Mouse (Mus musculus) liver, embryonic 12.5 days (tissue): ENCODE data around the gene Lnpep. TPM values are rescaled to one million over a fixed set of nuclear protein-coding genes. Genes with fewer than 3 reads are reported as not detected.
A peak's percentile ranks its signal among the peaks of the same experiment; 100 is the strongest.
"Not testable (repeated sequence)": the region's sequence is repeated elsewhere in the genome, so short reads cannot be mapped to it uniquely, and the experiment has no call there.

Experiments used
- ATAC-seq: fragments of 200-750 bp; cut with Nextera tagmentation; 2 replicates; pipeline ENCODE4 v1.8.0; 2017; ENCODE audit warnings: moderate number of reproducible peaks, mild to moderate bottlenecking, moderate library complexity
- H3K27ac ChIP-seq: fragments of 300-500 bp; sonication (generic); 2 replicates; pipeline ENCODE4 v1.5.1; 2016; ENCODE audit warnings: mild to moderate bottlenecking
- H3K27me3 ChIP-seq: fragments of 300-500 bp; sonication (generic); replicated peaks from 2 replicates; pipeline ENCODE4 v1.6.1; 2016; ENCODE audit warnings: mild to moderate bottlenecking, moderate library complexity
- H3K36me3 ChIP-seq: fragments of 300-500 bp; sonication (generic); 2 replicates; pipeline ENCODE4 v1.6.1; 2016; ENCODE audit warnings: mild to moderate bottlenecking, moderate library complexity
- H3K4me1 ChIP-seq: fragments of 300-500 bp; sonication (generic); 2 replicates; pipeline ENCODE4 v1.6.1; 2016
- H3K4me2 ChIP-seq: fragments of 300-500 bp; sonication (generic); 2 replicates; pipeline ENCODE4 v1.6.1; 2016; ENCODE audit warnings: mild to moderate bottlenecking, moderate library complexity
- H3K4me3 ChIP-seq: fragments of 300-500 bp; sonication (generic); 2 replicates; pipeline ENCODE4 v1.5.1; 2016; ENCODE audit warnings: mild to moderate bottlenecking, moderate library complexity
- H3K9ac ChIP-seq: fragments of 300-500 bp; sonication (generic); 2 replicates; pipeline ENCODE4 v1.6.1; 2016; ENCODE audit warnings: mild to moderate bottlenecking, moderate library complexity
- H3K9me3 ChIP-seq: fragments of 300-500 bp; sonication (generic); replicated peaks from 2 replicates; pipeline ENCODE4 v1.6.1; 2016; ENCODE audit warnings: mild to moderate bottlenecking, moderate library complexity
- WGBS: fragments of 180-500 bp; shearing (Covaris S2); methylation state at CpG from one replicate; pipeline ENCODE4 v1.1.7; 2016; ENCODE audit not compliant: insufficient replicate concordance; 5-methylcytosine and 5-hydroxymethylcytosine counted together
- polyA plus RNA-seq: library from polyadenylated mRNA; unstranded; fragments of >200 nt; fragmentation: Nextera tagmentation; extraction: Ambion mirVana; gene quantifications from 2 replicates; pipeline ENCODE4 v1.2.1, GENCODE M21; 2016

Lnpep gene
- 3.8 and 4.2 TPM in 2 replicates for polyA plus RNA-seq

DNA sequence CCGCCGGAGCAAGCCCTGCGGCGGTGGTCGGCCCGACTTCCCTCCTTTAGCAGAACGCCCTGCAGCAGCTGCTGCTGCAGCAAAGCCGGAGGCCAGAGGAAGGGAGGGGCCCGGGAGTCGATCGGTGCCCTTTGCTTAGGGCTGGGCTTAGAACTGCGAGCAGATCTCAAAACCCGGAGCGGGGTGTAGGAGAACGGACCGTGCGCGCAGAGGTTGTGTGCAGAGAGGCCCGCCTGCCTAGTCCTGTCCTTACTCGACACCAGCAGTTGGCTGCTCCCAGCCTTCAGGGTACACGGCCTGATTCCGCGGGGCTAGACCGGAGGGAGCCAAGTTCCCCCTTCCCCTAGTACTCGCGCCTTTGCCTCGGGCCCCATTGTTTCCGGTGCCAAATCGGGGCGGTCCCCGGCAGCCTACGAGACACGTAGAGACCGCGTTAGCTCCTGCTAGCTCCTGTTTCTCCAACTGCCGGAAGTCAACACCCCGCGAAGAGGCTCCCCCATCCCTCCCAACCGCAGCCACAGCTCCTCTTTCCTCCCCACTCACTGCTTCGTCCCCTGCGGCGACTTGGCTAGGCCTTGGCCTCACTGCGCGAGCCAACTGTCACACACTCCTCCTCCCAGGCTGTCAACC, at the start of gene Lnpep:
Gene Lnpep, minus strand, starts transcription at position 94 of the 630 bp plus-strand sequence.
- Histone ChIP-seq H3K27me3 (no peaks in the 10 kb centered on the region), H3K9ac (peak within 1 kb of the TSS; percentile 94), H3K4me2 (peak within 1 kb of the TSS; percentile 96), H3K27ac (peak within 1 kb of the TSS; percentile 99), H3K36me3 (no peaks in the 10 kb centered on the region), H3K9me3 (peaks cover 3% of the 10 kb centered on the region; the same call in 1 of the 2 replicates), H3K4me1 (peaks cover 27% of the 10 kb centered on the region), H3K4me3 (peak within 1 kb of the TSS; percentile 98)
- ATAC-seq = peak; percentile 88
- under 1% methylated on average over 44 of the region's 44 CpGs for WGBS

DNA sequence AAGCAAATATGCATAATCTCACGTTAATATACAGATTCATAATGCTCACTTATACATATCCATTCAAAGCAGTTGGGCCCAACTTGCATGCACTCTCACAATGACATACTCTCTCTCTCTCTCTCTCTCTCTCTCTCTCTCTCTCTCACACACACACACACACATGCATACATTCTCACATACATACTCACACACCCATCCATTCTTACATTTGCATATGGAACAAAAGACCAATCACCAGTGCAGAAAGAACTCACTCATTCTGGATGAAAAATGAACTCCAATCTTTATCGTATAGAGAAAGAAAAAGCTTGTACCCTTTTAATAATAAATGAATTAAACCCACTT, 31.0 kb upstream of the Lnpep start:
- ATAC-seq = no peak
- 26% methylated on average over 2 of the region's 2 CpGs for WGBS

DNA sequence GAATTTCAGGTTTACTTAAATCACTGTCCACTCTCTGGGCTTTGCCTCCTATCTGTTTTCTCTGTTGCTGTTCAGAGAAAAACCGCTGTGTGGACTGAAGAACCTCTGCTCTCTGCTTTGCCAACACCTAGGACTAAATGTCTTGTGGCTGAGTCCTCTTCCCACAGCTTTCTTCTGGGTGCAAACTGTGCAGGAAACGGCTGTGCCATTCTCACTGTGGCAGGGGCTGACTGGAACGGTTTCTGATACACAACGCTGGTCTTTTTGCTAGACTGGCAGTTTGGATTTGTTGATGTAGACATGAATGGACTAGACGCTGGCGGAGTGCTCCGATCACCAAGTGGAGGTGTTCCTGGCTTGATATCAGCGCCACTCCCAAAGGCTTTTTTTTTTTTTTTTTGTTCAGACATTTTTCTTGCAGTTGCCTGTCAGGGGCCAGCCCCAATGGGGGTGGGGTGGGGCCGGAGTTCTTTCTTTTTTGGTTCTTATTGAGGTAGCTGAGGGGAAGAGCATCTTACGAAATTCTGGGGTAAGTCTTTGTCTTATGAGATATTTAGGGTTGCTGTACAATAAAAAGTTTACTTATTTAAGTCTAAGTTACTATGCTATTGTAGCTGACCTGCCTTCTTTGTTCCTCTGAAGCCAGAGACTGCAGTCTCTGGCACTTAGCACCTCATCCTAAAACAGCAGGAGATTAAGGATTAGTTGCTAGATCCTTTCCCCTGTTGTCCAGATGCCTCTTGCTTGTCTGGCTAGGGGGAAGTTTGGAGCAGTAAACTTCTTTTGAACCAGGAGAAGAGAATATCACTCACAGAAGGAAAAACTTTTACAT, 30.4 kb upstream of the Lnpep start:
- Histone ChIP-seq H3K27ac (no peak overlapping the region), H3K36me3 (no peaks in the 10 kb centered on the region), H3K4me1 (no peaks in the 10 kb centered on the region), H3K4me3 (no peak overlapping the region), H3K9ac (no peak overlapping the region), H3K4me2 (no peak overlapping the region), H3K9me3 (no peaks in the 10 kb centered on the region), H3K27me3 (no peaks in the 10 kb centered on the region)
- 12% methylated on average over 10 of the region's 10 CpGs for WGBS
- ATAC-seq = no peak

More for the DNA sequence above, 31.0 kb upstream of the Lnpep start:
- Histone ChIP-seq H3K27ac (no peak overlapping the region), H3K36me3 (no peaks in the 10 kb centered on the region), H3K9me3 (no peaks in the 10 kb centered on the region), H3K27me3 (no peaks in the 10 kb centered on the region), H3K4me2 (no peak overlapping the region), H3K4me3 (no peak overlapping the region), H3K4me1 (no peaks in the 10 kb centered on the region), H3K9ac (no peak overlapping the region)

DNA sequence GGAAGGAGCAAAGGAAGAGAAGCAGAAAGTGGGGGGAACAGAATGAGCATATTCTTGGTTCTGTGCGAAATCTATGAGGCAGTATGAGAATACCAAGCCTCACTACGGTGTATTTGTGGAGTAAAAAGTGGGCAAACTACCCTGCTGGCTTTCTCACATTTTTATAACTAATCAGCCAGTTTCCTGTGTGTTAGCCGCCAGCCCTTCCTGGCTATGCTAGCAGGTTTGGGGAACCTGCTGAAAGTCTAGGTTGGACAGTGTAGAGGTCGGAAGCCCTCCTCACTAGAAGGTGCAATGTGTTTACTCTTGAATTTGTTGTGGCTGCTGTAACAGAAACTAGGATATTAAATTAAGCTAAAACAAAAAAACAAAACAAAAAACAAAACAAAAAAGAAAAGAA, 27.7 kb upstream of the Lnpep start:
- Histone ChIP-seq H3K9ac (no peak overlapping the region), H3K4me1 (no peaks in the 10 kb centered on the region), H3K4me3 (no peak overlapping the region), H3K4me2 (no peak overlapping the region), H3K27ac (no peak overlapping the region), H3K27me3 (no peaks in the 10 kb centered on the region), H3K9me3 (no peaks in the 10 kb centered on the region), H3K36me3 (no peaks in the 10 kb centered on the region)
- 51% methylated on average over 4 of the region's 4 CpGs for WGBS
- ATAC-seq = no peak

DNA sequence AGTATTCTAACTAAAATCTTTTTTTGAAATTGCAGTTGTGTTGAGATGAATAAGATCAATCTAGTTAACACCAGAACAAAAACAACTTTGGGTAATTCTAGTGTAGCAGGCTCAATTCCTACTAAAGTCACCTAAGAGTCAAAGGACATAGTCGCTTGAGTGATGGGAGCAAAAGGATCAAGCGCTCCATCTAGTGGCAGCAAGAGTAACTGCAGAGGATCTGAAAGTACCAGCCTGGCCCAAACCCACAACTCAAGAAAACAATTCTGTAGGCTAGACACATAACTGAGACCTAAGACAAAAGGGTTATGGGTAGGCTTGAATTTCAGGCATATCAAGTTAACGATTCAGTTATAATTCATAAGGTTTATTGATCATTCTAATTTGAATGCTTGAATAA, 20.9 kb upstream of the Lnpep start:
- Histone ChIP-seq H3K4me2 (no peak overlapping the region), H3K27ac (no peak overlapping the region), H3K36me3 (no peaks in the 10 kb centered on the region), H3K9ac (no peak overlapping the region), H3K4me3 (no peak overlapping the region), H3K4me1 (no peaks in the 10 kb centered on the region), H3K9me3 (no peaks in the 10 kb centered on the region), H3K27me3 (no peaks in the 10 kb centered on the region)
- under 1% methylated on average over 3 of the region's 3 CpGs for WGBS
- ATAC-seq = peak; percentile 54; the same call in 1 of the 2 replicates

DNA sequence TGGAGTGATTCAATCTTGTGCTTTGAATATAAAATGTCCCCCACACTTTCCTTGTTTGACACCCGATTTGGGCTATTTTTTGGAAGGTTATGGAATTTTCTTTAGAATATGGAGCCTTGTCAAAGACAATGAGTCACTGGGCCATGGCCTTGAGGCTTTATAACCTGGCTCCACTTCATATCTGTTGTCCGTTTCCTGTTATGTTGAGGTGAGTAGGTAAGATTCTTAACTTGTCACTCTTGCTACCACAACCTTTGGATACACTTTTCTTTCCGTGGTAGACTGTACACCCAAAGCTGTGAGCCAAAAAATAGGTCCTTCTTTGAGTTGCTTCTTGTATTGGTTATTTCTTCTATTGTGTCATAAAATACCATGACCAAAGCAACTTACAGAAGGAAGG, 12.5 kb upstream of the Lnpep start:
- 53% methylated on average over 3 of the region's 3 CpGs for WGBS

DNA sequence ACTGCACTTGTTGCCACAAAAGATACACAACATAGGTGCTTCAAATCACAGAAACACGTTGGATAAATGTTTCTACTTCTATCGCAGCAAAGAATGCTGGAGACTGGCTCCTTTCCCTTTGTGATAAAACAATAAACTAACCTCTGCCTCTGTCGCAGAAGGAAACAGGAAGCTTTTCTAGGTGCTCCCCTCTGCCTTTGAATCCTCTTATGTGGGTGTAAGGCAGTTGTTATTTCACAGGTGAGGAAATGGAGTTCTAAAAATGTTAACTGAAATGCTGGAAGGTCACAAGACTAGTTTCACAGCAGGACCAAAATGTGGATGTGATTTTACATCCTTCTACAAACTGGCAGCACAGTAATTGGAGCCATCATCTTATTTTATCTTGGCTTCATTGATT, 11.3 kb upstream of the Lnpep start:
- 32% methylated on average over 3 of the region's 3 CpGs for WGBS
- no peak for ATAC-seq
- H3K9ac ChIP-seq = no peak overlapping the region

More for the DNA sequence above, 12.5 kb upstream of the Lnpep start:
- no peaks in the 10 kb centered on the region for H3K27me3 ChIP-seq
- ATAC-seq = no peak
- no peaks in the 10 kb centered on the region for H3K9me3 ChIP-seq
- H3K27ac ChIP-seq = no peak overlapping the region
- H3K4me2 ChIP-seq = no peak overlapping the region
- no peak overlapping the region for H3K4me3 ChIP-seq
- H3K9ac ChIP-seq = no peak overlapping the region
- H3K4me1 ChIP-seq = no peaks in the 10 kb centered on the region
- no peaks in the 10 kb centered on the region for H3K36me3 ChIP-seq

DNA sequence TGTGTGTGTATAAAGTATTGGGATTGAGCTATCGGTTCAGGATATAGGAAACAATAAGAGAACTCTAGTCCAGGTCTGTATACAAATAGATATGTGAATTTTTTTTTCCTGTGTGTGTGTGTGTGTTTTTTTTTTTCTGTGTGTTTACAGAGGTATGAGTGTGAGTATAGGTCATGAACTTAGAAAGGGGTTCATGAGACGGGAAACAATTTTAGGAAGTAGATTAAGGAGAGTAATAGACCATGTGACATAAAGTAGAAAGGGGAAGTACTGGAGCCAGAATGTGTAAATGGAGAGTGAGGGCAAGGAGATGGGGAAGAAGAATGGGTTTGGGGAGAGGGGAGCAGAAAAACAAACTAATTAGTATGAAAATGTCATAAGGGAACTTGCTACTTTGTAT, 9.2 kb upstream of the Lnpep start:
- Histone ChIP-seq H3K27ac (no peak overlapping the region), H3K4me2 (no peak overlapping the region), H3K27me3 (no peaks in the 10 kb centered on the region), H3K36me3 (no peaks in the 10 kb centered on the region), H3K4me1 (no peaks in the 10 kb centered on the region), H3K4me3 (no peak overlapping the region), H3K9ac (no peak overlapping the region), H3K9me3 (no peaks in the 10 kb centered on the region)
- ATAC-seq = no peak
- WGBS = 48% methylated on average over 2 of the region's 2 CpGs

More for the DNA sequence above, 11.3 kb upstream of the Lnpep start:
- Histone ChIP-seq H3K9me3 (no peaks in the 10 kb centered on the region), H3K4me1 (no peaks in the 10 kb centered on the region), H3K4me2 (no peak overlapping the region), H3K27me3 (no peaks in the 10 kb centered on the region), H3K27ac (no peak overlapping the region), H3K36me3 (no peaks in the 10 kb centered on the region), H3K4me3 (no peak overlapping the region)

DNA sequence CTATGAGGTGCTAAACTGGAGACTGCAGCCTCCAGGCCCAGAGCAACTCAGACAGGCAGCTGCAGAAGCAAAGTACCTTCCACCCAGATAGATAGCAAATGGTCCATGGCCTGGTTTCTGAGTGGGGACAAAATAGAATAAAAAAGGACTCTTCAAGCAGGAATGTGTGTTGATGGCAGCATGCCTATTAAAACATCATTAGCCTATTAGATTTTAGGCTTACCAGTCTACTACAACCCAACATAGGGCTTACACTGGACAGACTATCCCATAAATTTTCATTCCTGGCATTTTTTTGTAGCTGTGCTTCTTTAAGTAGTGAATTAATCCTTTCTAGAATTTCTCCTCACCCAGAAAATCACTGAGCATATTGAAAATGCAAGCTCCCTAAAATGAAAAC, 7.1 kb upstream of the Lnpep start:
- H3K27ac ChIP-seq = no peak overlapping the region
- H3K9ac ChIP-seq = no peak overlapping the region
- no peaks in the 10 kb centered on the region for H3K4me1 ChIP-seq
- no peak overlapping the region for H3K4me2 ChIP-seq
- no peaks in the 10 kb centered on the region for H3K36me3 ChIP-seq
- no peak overlapping the region for H3K4me3 ChIP-seq
- H3K9me3 ChIP-seq = peaks cover 3% of the 10 kb centered on the region; the same call in 1 of the 2 replicates
- ATAC-seq = no peak
- no peaks in the 10 kb centered on the region for H3K27me3 ChIP-seq

DNA sequence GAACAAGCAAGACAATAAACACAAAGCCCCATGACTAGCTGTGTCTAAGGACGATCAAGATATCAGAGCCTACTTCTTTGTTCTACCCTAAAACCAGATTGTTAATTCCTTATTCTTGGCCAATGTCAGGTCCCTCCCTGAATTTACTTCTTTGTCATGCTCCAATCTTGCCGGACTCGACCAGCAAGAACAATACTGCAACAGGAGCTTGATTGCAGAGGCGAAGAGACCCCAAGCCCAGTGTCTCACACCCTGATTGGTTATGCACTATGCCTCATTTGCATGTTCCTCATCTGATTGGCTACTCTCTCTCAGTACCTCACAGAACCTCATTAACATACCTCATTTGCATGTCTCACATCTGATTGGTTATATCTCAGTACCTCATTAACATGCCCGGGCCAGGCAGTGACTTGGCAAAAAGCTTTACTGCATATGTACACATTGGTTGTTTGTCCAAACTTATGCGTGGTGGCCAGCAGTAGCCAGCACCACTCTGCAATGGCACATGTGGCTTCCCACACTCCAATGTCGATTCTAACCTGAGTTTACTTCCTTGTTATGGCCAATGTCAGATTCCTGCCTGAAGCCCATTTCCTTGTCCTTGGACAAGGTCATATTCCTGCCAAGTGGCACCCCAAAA, 3.5 kb upstream of the Lnpep start:
- not testable (repeated sequence) for H3K36me3 ChIP-seq, H3K9me3 ChIP-seq, H3K4me3 ChIP-seq, H3K4me2 ChIP-seq, H3K27me3 ChIP-seq, H3K27ac ChIP-seq, H3K9ac ChIP-seq, ATAC-seq
- WGBS = 85% methylated on average over 7 of the region's 7 CpGs
- peaks cover 11% of the 10 kb centered on the region for H3K4me1 ChIP-seq

DNA sequence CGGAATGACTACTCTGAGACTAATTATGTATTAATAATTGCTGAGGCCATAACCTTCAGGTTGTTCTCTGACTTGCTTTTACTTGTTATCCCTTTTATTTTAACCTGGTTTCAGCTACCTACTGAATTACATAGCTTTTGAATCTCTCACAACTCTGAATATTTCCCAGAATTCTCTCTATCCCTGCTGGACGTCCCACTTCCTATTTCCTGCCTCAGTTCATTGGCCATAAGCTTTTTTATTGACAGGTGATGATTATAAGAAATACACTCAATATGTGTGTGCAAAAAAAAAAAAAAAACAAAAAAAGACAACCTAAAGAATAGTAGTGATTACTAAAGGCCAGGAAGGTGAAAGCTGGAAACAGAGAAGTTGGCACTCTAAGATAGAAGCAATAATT, 2.7 kb upstream of the Lnpep start:
- H3K4me1 ChIP-seq = peaks cover 16% of the 10 kb centered on the region
- WGBS = 81% methylated on average over 2 of the region's 2 CpGs
- no peak overlapping the region for H3K4me2 ChIP-seq
- H3K4me3 ChIP-seq = no peak overlapping the region
- H3K27me3 ChIP-seq = no peaks in the 10 kb centered on the region
- no peak for ATAC-seq
- peaks cover 3% of the 10 kb centered on the region; the same call in 1 of the 2 replicates for H3K9me3 ChIP-seq
- no peak overlapping the region for H3K9ac ChIP-seq
- H3K27ac ChIP-seq = no peak overlapping the region
- no peaks in the 10 kb centered on the region for H3K36me3 ChIP-seq
